Comparison of ENCODE assay signal across 7 mouse cellular contexts in the genomic region with DNA sequence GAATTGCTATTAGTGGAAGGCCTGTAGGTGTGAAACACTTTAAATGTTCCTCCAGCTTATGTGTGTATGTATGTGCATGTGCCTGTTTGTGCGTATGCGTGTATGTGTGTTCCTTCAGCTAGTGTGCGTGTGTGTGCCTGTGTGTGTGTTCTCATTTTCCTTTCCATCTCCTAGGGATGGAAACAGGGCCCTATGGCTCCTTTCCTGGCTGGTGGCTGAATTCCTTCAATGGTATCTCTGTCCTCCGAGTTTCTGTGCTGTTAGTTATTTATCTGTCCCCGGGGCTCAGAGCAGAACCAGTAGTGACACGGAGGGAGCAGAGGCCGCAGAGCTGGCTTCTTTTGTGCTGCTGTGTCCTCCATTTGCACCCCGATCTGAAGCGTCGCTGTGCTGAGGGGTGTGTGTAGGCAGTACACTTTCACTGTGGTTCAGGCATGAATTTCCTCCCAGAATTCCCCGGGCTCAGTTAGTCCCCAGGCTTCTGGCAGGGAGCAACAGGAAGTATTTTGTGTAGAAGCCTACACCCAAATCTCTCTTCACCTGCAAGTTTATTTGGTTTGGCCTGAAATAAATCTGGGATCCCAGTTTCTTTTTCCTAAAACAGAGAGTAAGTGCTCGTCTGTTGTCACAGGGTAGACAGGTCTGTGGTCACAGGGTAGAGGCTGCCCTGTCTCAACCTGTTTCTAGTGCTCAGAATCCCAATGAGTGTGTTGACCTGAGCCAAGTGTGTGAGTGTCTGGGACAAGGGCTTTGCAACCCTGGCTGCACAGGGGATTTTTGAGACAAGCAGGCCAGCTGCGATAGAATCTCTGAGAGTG. TPM values are rescaled to one million over a fixed set of nuclear protein-coding genes. Genes with fewer than 3 reads are reported as not detected.
A peak's percentile ranks its signal among the peaks of the same experiment; 100 is the strongest.
DNase-seq lines count a peak whose midpoint lies in the region; ATAC-seq and TF ChIP-seq lines count a peak whose summit lies in the region.

No protein-coding gene starts in this region.

- whole genome bisulfite sequencing in heart, postnatal 0 days: 31% methylated on average over 13 of the region's 13 CpGs
- WGBS in limb, embryonic 10.5 days: 73% methylated on average over 13 of the region's 13 CpGs
- 41% methylated on average over 13 of the region's 13 CpGs for WGBS in small intestine, adult 2 months

- H3K4me1 ChIP-seq in heart, postnatal 0 days (ENCODE audit: control insufficient read depth, insufficient read depth): peaks cover 63% of the 10 kb centered on the region
- peaks cover 39% of the 10 kb centered on the region for H3K4me1 ChIP-seq in limb, embryonic 10.5 days
- peaks cover 16% of the 10 kb centered on the region for H3K4me1 ChIP-seq in small intestine, adult 2 months (ENCODE audit: control insufficient read depth, insufficient read depth, insufficient read length, low read length)

- H3K4me2 ChIP-seq in heart, postnatal 0 days (ENCODE audit: low read depth, low read length): peak overlapping the region; percentile 12

- TF ChIP-seq EP300 in heart, postnatal 0 days (IDR thresholded peaks at IDR 0.05; ENCODE audit: low read depth): no peak

- H3K36me3 ChIP-seq in heart, postnatal 0 days (replicated peaks; ENCODE audit: control insufficient read depth, insufficient read depth, low read length): peaks cover 18% of the 10 kb centered on the region
- peaks cover 33% of the 10 kb centered on the region for H3K36me3 ChIP-seq in limb, embryonic 10.5 days
- H3K36me3 ChIP-seq in small intestine, adult 2 months (ENCODE audit: control insufficient read depth, insufficient read depth, low read length): no peaks in the 10 kb centered on the region

- no peaks in the 10 kb centered on the region for H3K27me3 ChIP-seq in heart, postnatal 0 days (ENCODE audit: control insufficient read depth, insufficient read depth, low read length)
- no peaks in the 10 kb centered on the region for H3K27me3 ChIP-seq in limb, embryonic 10.5 days (ENCODE audit: low read depth, poor library complexity, severe bottlenecking)
- H3K27me3 ChIP-seq in small intestine, adult 2 months (ENCODE audit: control insufficient read depth, insufficient read depth, low read length): no peaks in the 10 kb centered on the region

- no peak overlapping the region for H3K9ac ChIP-seq in heart, postnatal 0 days (replicated peaks; ENCODE audit: low read depth, low read length)

- no peak for ATAC-seq in heart, postnatal 0 days (ENCODE audit: insufficient read depth, low read depth)

- intact Hi-C loops in left cerebral cortex, postnatal 36 days (cut with DNase I): no loop called here

- no peak for TF ChIP-seq CTCF in heart, postnatal 0 days (IDR thresholded peaks at IDR 0.05; ENCODE audit: low read depth)
- TF ChIP-seq CTCF in small intestine, adult 2 months (IDR thresholded peaks at IDR 0.05; ENCODE audit: extremely low read depth, insufficient read length, insufficient replicate concordance, low read depth, low read length): no peak

- peak; percentile 31 for DNase-seq in CD4-positive, CD25-positive, alpha-beta regulatory T cell, adult 2 months (ENCODE audit: low read depth, low spot score)
- peak; percentile 66 for DNase-seq in brain, adult 2 months (ENCODE audit: low read depth, low spot score)
- no peak for DNase-seq in heart, postnatal 0 days (ENCODE audit: low spot score)
- no peak for DNase-seq in limb, embryonic 10.5 days (ENCODE audit: low spot score)
- DNase-seq in spleen, postnatal 10 days (ENCODE audit: low spot score in 2 of 2): no peak
- no peak for DNase-seq in left cerebral cortex, postnatal 36 days (ENCODE audit: low spot score in 2 of 2)

- H3K9me3 ChIP-seq in heart, postnatal 0 days (replicated peaks; ENCODE audit: control insufficient read depth, low read length): 0 out of 2 replicates have a peak, but pooled peaks cover 2% of the 10 kb centered on the region
- no peaks in the 10 kb centered on the region for H3K9me3 ChIP-seq in limb, embryonic 10.5 days (replicated peaks)

- peak overlapping the region; percentile 73 for H3K27ac ChIP-seq in heart, postnatal 0 days (ENCODE audit: low read depth)
- peak overlapping the region; percentile 56 for H3K27ac ChIP-seq in limb, embryonic 10.5 days
- peak overlapping the region; percentile 8; the same call in 1 of the 2 replicates for H3K27ac ChIP-seq in small intestine, adult 2 months (ENCODE audit: insufficient read depth, low read depth, low read length)

- H3K4me3 ChIP-seq in heart, postnatal 0 days (ENCODE audit: low read depth, low read length): no peak overlapping the region
- H3K4me3 ChIP-seq in limb, embryonic 10.5 days: no peak overlapping the region
- no peak overlapping the region for H3K4me3 ChIP-seq in small intestine, adult 2 months (ENCODE audit: low read depth, low read length)

- TF ChIP-seq POLR2A in small intestine, adult 2 months (IDR thresholded peaks at IDR 0.05; ENCODE audit: low read depth, low read length): no peak

RNA-seq across cellular contexts. Expression of gene Afap1, which starts 15.7 kb away (rescaled TPM):
- total RNA-seq in heart, postnatal 0 days (2014; rRNA removed; ENCODE audit: low replicate concordance): 25.9 and 30.3 TPM in 2 replicates
- 13.6 and 14.9 TPM in 2 replicates for polyA plus RNA-seq in heart, postnatal 0 days (2015; fragmentation: Nextera tagmentation; extraction: Ambion mirVana)
- polyA plus RNA-seq in limb, embryonic 10.5 days (2016; fragmentation: Nextera tagmentation; extraction: Ambion mirVana): 13.6 and 15.1 TPM in 2 replicates
- 2.3 and 3.0 TPM in 2 replicates for polyA plus RNA-seq in small intestine, adult 2 months (2012; rRNA removed)
- 10 to 100 TPM; 27.0 to 30.4 TPM for total RNA-seq in left cerebral cortex, postnatal 36 days (2021)

Comparison
In these comparisons a context has a peak if more than half of its experiments do, and no peak if none do; other contexts are left out.
1. DNase-seq: peak in CD4-positive, CD25-positive, alpha-beta regulatory T cell, adult 2 months (single experiment) and brain, adult 2 months (single experiment); none in heart, postnatal 0 days (single experiment), limb, embryonic 10.5 days (single experiment), spleen, postnatal 10 days (0 of 2) and left cerebral cortex, postnatal 36 days (0 of 2).
2. H3K27ac ChIP-seq: peak in every context shown above with its lines; median percentile 73 in heart, postnatal 0 days; 56 in limb, embryonic 10.5 days; 8 in small intestine, adult 2 months.